Mouse (Mus musculus) embryonic facial prominence, embryonic 15.5 days (tissue): ENCODE measurements around the gene Mid1. TPM values are rescaled to one million over a fixed set of nuclear protein-coding genes. Genes with fewer than 3 reads are reported as not detected.
"Not testable (repeated sequence)": the region's sequence is repeated elsewhere in the genome, so short reads cannot be mapped to it uniquely, and the experiment has no call there.

ENCODE experiments used
- ATAC-seq: fragments of 200-750 bp; cut with Nextera tagmentation; 2 replicates; pipeline ENCODE4 v1.8.0; 2017; ENCODE audit warnings: low read depth, moderate TSS enrichment; ENCODE audit not compliant: insufficient number of reproducible peaks, low FRiP score, low TSS enrichment
- H3K27ac ChIP-seq: fragments of 300-500 bp; sonication (generic); replicated peaks from 2 replicates; pipeline ENCODE4 v1.5.1; 2015; ENCODE audit warnings: mild to moderate bottlenecking, inconsistent platforms
- H3K27me3 ChIP-seq: fragments of 300-500 bp; sonication (generic); 2 replicates; pipeline ENCODE4 v1.6.1; 2015; ENCODE audit warnings: inconsistent platforms
- H3K36me3 ChIP-seq: fragments of 300-500 bp; sonication (generic); 2 replicates; pipeline ENCODE4 v1.6.1; 2015; ENCODE audit warnings: mild to moderate bottlenecking, inconsistent platforms
- H3K4me1 ChIP-seq: fragments of 300-500 bp; sonication (generic); 2 replicates; pipeline ENCODE4 v1.6.1; 2015; ENCODE audit warnings: inconsistent platforms
- H3K4me2 ChIP-seq: fragments of 300-500 bp; sonication (generic); replicated peaks from 2 replicates; pipeline ENCODE4 v1.6.1; 2015; ENCODE audit warnings: mild to moderate bottlenecking, inconsistent platforms
- H3K4me3 ChIP-seq: fragments of 300-500 bp; sonication (generic); replicated peaks from 2 replicates; pipeline ENCODE4 v1.5.1; 2015; ENCODE audit warnings: mild to moderate bottlenecking, inconsistent platforms
- H3K9ac ChIP-seq: fragments of 300-500 bp; sonication (generic); 2 replicates; pipeline ENCODE4 v1.6.1; 2015; ENCODE audit warnings: inconsistent platforms
- H3K9me3 ChIP-seq: fragments of 300-500 bp; sonication (generic); replicated peaks from 2 replicates; pipeline ENCODE4 v1.6.1; 2016; ENCODE audit warnings: inconsistent platforms
- WGBS: fragments of 180-500 bp; shearing (Covaris S2); methylation state at CpG from one replicate; pipeline ENCODE4 v1.1.7; 2015; 5-methylcytosine and 5-hydroxymethylcytosine counted together
- polyA plus RNA-seq: library from polyadenylated mRNA; unstranded; fragments of >200 nt; fragmentation: Nextera tagmentation; extraction: Ambion mirVana; gene quantifications from 2 replicates; pipeline ENCODE4 v1.2.1, GENCODE M21; 2015

The Mid1 gene
- polyA plus RNA-seq, 1 experiment from 2014 or later = 9.8 TPM

GRCm38 (mm10) chrX:169970546-169970945, 285.5 kb downstream of the Mid1 start:
- H3K4me1 ChIP-seq, H3K27me3 ChIP-seq, H3K9me3 ChIP-seq, ATAC-seq, H3K4me2 ChIP-seq, H3K4me3 ChIP-seq, H3K27ac ChIP-seq, H3K9ac ChIP-seq: not testable (repeated sequence)
- H3K36me3 ChIP-seq = 0 out of 2 replicates have a peak, but pooled peaks cover 21% of the 10 kb centered on the region
- 87% methylated on average over 7 of the region's 7 CpGs for WGBS

DNA sequence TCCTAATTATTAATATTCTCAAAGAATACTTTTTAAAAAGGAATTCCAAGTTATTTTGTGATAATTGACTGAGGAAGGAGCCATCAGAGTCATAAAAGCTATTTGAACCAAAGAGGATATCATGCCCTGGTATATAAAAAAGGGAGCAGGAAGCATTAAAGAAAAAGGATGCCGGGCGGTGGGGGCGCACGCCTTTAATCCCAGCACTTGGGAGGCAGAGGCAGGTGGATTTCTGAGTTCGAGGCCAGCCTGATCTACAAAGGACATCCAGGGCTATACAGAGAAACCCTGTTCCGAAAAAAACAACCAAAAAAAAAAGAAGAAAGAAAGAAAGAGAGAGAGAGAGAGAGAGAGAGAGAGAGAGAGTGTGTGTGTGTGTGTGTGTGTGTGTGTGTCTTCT, 286.6 kb downstream of the Mid1 start:
- H3K36me3 ChIP-seq = 0 out of 2 replicates have a peak, but pooled peaks cover 21% of the 10 kb centered on the region
- WGBS = 86% methylated on average over 6 of the region's 6 CpGs
- not testable (repeated sequence) for ATAC-seq

GRCm38 (mm10) chrX:169972131-169972530, 287.1 kb downstream of the Mid1 start:
- H3K9me3 ChIP-seq, H3K4me2 ChIP-seq, H3K4me3 ChIP-seq, H3K9ac ChIP-seq, H3K27me3 ChIP-seq, H3K4me1 ChIP-seq, H3K27ac ChIP-seq: not testable (repeated sequence)
- WGBS = 78% methylated on average over 2 of the region's 2 CpGs
- ATAC-seq = 0 out of 2 replicates have a peak, but pooled peaks have one; percentile 23
- 0 out of 2 replicates have a peak, but pooled peaks cover 21% of the 10 kb centered on the region for H3K36me3 ChIP-seq

More for the DNA sequence above, 286.6 kb downstream of the Mid1 start:
- not testable (repeated sequence) for H3K27ac ChIP-seq, H3K4me2 ChIP-seq, H3K9ac ChIP-seq, H3K4me3 ChIP-seq, H3K4me1 ChIP-seq, H3K9me3 ChIP-seq, H3K27me3 ChIP-seq

DNA sequence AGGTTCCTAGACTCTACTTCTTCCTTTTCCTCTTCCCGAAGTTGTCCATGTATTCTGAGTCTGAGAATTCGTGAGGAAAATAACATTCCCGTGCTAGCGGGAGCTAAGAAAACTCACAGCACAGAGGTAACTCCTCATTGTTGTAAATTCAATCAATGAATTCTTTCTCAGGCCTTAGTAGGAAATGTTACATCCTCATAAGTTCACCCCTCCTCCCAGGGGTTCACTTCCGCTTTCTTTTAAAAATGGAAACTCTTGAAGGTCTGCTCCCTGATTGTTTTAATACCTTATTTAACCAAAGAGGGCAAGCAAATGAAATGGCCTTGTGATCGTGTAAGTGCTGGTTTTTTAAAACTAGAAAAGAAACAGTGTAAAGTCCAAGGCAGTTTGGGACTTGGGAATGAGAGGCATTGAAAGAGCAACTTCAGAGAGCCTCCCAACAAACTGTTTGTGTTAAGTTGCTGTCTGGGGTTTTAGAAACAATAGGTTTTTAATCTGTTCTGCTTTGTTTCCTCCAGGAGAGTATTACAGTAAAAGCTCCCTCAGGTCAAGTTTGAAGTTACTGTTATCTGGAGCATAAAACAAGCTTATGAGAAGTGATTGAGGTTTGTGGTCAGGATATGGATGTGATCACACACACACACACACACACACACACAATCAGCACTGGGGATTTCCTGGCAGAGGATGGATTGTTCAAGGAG, 287.9 kb downstream of the Mid1 start:
- ATAC-seq, H3K27ac ChIP-seq, H3K9me3 ChIP-seq, H3K4me2 ChIP-seq, H3K4me3 ChIP-seq, H3K27me3 ChIP-seq, H3K9ac ChIP-seq, H3K4me1 ChIP-seq: not testable (repeated sequence)
- peaks cover 23% of the 10 kb centered on the region; the same call in 1 of the 2 replicates for H3K36me3 ChIP-seq
- 74% methylated on average over 6 of the region's 6 CpGs for WGBS

DNA sequence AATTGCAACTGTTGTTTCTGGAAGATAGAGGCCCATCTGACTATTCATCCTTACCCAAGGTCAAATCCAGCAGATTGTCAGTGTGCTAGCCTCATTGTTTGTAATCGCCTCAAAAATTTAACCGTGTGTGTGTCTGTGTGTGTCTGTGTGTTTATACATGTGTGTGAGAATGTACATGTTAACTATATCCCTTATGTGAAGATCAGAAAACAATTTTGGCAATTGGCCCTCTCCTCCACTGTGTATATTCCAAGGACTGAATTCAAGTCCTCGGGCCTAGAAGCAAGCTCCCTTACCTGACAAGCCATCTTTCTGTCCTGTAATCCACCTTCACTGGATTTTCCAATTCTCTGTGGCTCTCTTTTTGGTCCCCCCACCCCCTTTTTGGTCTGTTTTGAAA, 288.8 kb downstream of the Mid1 start:
- H3K36me3 ChIP-seq = peaks cover 24% of the 10 kb centered on the region; the same call in 1 of the 2 replicates
- H3K4me1 ChIP-seq, H3K4me3 ChIP-seq, H3K9ac ChIP-seq, H3K4me2 ChIP-seq, ATAC-seq, H3K9me3 ChIP-seq, H3K27ac ChIP-seq, H3K27me3 ChIP-seq: not testable (repeated sequence)
- WGBS = 60% methylated on average over 3 of the region's 3 CpGs

GRCm38 (mm10) chrX:169974456-169974855, 289.5 kb downstream of the Mid1 start:
- H3K4me3 ChIP-seq, H3K4me2 ChIP-seq, H3K9ac ChIP-seq, H3K27ac ChIP-seq, ATAC-seq, H3K4me1 ChIP-seq, H3K9me3 ChIP-seq, H3K27me3 ChIP-seq: not testable (repeated sequence)
- H3K36me3 ChIP-seq = peaks cover 24% of the 10 kb centered on the region; the same call in 1 of the 2 replicates
- WGBS = 55% methylated on average over 4 of the region's 4 CpGs

DNA sequence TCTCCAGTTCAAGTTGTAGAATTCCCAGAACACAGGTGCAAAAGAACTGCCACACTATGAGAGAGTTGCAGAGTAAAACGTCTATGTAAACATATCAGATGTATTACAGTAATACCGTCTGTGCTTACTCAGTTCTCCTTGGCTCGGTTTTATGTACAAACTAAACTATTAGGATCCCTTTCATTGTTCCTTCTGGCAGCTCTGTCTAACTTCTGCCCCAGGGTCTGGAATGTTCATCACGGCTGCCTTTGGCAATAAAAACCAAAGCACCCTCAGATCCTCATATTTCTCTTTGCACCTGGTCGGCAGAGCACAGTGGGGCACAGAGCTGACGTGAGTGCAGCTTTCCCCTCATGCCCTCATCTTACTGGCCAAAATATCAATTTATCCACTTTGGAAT, 290.0 kb downstream of the Mid1 start:
- 51% methylated on average over 6 of the region's 6 CpGs for WGBS
- H3K4me2 ChIP-seq, H3K27me3 ChIP-seq, H3K9ac ChIP-seq, H3K27ac ChIP-seq, H3K4me3 ChIP-seq, H3K9me3 ChIP-seq, ATAC-seq, H3K4me1 ChIP-seq: not testable (repeated sequence)
- H3K36me3 ChIP-seq = peaks cover 21% of the 10 kb centered on the region; the same call in 1 of the 2 replicates

GRCm38 (mm10) chrX:169975681-169976131, 290.7 kb downstream of the Mid1 start:
- not testable (repeated sequence) for H3K4me3 ChIP-seq, ATAC-seq, H3K27ac ChIP-seq, H3K4me2 ChIP-seq, H3K4me1 ChIP-seq, H3K27me3 ChIP-seq, H3K9ac ChIP-seq
- 80% methylated on average over 3 of the region's 3 CpGs for WGBS
- peaks cover 22% of the 10 kb centered on the region for H3K36me3 ChIP-seq
- H3K9me3 ChIP-seq = peaks cover 12% of the 10 kb centered on the region; the same call in 1 of the 2 replicates

- 65% methylated on average over 5 of the region's 5 CpGs for WGBS
- H3K4me1 ChIP-seq, H3K27me3 ChIP-seq, H3K9ac ChIP-seq, H3K27ac ChIP-seq, H3K4me2 ChIP-seq, H3K4me3 ChIP-seq, ATAC-seq: not testable (repeated sequence)
- H3K9me3 ChIP-seq = peaks cover 16% of the 10 kb centered on the region; the same call in 1 of the 2 replicates
- H3K36me3 ChIP-seq = peaks cover 26% of the 10 kb centered on the region
These were observed 291.3 kb downstream of the Mid1 start for GRCm38 (mm10) chrX:169976340-169976739.

DNA sequence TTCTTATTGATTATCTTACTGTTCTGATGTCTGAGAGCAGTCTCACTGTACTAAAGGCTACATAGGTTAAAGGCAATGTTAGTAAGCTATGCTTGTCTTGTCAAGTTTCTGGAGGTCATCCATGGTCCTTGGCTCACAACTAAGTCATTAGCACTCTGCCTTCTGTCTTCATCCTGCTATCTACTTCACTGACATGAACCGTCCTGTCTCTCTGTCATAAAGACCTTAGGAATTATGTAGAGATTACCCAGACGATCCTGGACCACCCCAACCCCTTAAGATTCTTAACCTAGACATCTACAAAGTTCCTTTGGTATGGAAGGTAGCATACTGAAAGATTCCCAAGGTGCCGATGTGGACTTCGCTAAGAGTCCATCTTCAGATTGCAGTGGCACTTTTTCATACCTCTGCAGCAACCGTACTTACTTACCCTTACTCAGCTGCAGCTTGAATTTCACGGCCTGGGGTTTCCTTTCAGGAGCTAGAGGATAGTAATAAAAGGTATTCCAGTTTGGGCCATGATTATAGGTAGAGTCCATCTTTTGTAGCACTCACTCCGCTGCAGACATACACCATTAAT, 292.9 kb downstream of the Mid1 start:
- not testable (repeated sequence) for H3K27ac ChIP-seq, H3K4me1 ChIP-seq, H3K27me3 ChIP-seq, ATAC-seq, H3K9ac ChIP-seq, H3K4me2 ChIP-seq, H3K4me3 ChIP-seq
- WGBS = 88% methylated on average over 7 of the region's 7 CpGs
- H3K9me3 ChIP-seq = peaks cover 13% of the 10 kb centered on the region; the same call in 1 of the 2 replicates
- H3K36me3 ChIP-seq = peaks cover 31% of the 10 kb centered on the region

DNA sequence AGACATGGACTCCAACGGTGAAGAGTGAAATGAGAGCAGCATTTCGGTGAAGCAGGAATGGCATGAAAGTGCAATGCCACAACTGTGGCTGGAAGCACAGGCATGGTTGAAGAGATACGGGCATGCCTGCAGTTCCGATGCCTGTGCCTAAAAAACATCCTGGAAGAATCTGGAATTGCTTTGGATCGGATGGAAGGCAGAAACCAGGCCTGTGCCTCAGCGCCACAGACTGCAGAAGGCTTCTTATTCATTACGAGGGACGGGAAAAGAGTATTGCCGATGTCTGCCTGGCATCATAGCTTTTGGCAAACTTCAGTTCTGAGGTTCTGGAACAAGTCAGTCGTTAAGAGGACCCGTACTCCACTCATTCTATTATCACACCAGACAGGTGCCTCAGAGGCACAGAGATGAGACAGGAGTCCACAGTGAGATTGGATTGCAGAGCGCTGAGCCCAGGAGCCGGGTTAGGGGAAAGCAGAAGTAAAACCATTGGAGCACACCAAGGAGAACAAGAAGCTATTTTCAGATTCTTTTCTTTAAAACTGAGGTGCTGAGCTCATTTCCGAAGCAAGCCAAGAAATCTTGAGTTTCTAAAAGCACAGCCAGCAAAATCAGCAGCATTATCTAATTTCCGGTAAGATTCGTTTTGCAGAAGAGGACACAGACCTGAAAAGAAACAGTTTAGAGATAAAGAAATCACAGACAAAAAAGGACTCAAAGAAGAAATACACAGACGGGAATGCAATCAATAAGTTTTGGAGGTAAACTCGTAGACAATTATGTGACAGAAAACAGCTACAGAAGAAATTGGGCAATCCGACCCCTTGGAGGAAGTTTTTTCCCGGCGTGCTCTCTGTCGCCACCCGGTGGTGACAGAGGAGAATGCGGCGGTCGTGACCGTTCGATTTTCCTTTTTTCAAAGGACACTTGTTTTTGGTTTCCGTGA, 293.7 kb downstream of the Mid1 start:
- ATAC-seq, H3K27me3 ChIP-seq, H3K4me2 ChIP-seq, H3K4me3 ChIP-seq, H3K4me1 ChIP-seq, H3K9ac ChIP-seq: not testable (repeated sequence)
- H3K27ac ChIP-seq = peak overlapping the region; percentile 12
- 60% methylated on average over 29 of the region's 29 CpGs for WGBS
- peaks cover 13% of the 10 kb centered on the region; the same call in 1 of the 2 replicates for H3K9me3 ChIP-seq
- peaks cover 34% of the 10 kb centered on the region for H3K36me3 ChIP-seq
